Mouse (Mus musculus) heart, embryonic 10.5 days (tissue): ENCODE measurements around the gene Fen1. TPM values are rescaled to one million over a fixed set of nuclear protein-coding genes. Genes with fewer than 3 reads are reported as not detected.

Experiments used
- DNase-seq: peaks from one replicate; pipeline ENCODE4 v3.0.0-alpha.2; 2017; ENCODE audit warnings: low spot score
- H3K27ac ChIP-seq: fragments of 300-500 bp; sonication (generic); 2 replicates; pipeline ENCODE4 v1.5.1; 2016; ENCODE audit warnings: mild to moderate bottlenecking
- H3K27me3 ChIP-seq: fragments of 300-500 bp; sonication (generic); 2 replicates; pipeline ENCODE4 v1.6.1; 2016; ENCODE audit warnings: mild to moderate bottlenecking; ENCODE audit not compliant: poor library complexity, insufficient read depth, severe bottlenecking
- H3K36me3 ChIP-seq: fragments of 300-500 bp; sonication (generic); 2 replicates; pipeline ENCODE4 v1.6.1; 2016; ENCODE audit warnings: mild to moderate bottlenecking, moderate library complexity
- H3K4me1 ChIP-seq: fragments of 300-500 bp; sonication (generic); 2 replicates; pipeline ENCODE4 v1.6.1; 2016; ENCODE audit warnings: mild to moderate bottlenecking
- H3K4me3 ChIP-seq: fragments of 300-500 bp; sonication (generic); 2 replicates; pipeline ENCODE4 v1.5.1; 2016; ENCODE audit warnings: mild to moderate bottlenecking, moderate library complexity
- H3K9me3 ChIP-seq: fragments of 300-500 bp; sonication (generic); 2 replicates; pipeline ENCODE4 v1.6.1; 2016; ENCODE audit warnings: mild to moderate bottlenecking, moderate library complexity
- WGBS: fragments of 180-500 bp; shearing (Covaris S2); methylation state at CpG from one replicate; pipeline ENCODE4 v1.1.7; 2016; 5-methylcytosine and 5-hydroxymethylcytosine counted together
- polyA plus RNA-seq: library from polyadenylated mRNA; unstranded; fragments of >200 nt; fragmentation: Nextera tagmentation; extraction: Ambion mirVana; gene quantifications from 2 replicates; pipeline ENCODE4 v1.2.1, GENCODE M21; 2016

Gene Fen1
- 96.5 and 128 TPM in 2 replicates for polyA plus RNA-seq

GRCm38 (mm10) chr19:10203848-10204615 is at the start of gene Fen1, which contains the start of gene Tmem258:
Gene Fen1, minus strand, starts transcription at chr19:10204169.
Gene Tmem258, plus strand, starts transcription at chr19:10204014.
- Histone ChIP-seq H3K4me1 (peaks cover 17% of the 10 kb centered on the region), H3K36me3 (peaks cover 60% of the 10 kb centered on the region), H3K9me3 (no peaks in the 10 kb centered on the region), H3K27me3 (no peaks in the 10 kb centered on the region), H3K27ac (peak within 1 kb of the TSS; percentile 95), H3K4me3 (peak within 1 kb of the TSS; percentile 91)
- WGBS: under 1% methylated on average over 40 of the region's 40 CpGs
- DNase-seq: peak; percentile 96

GRCm38 (mm10) chr19:10248128-10248527 is 44.2 kb upstream of the Fen1 start:
- H3K36me3 ChIP-seq: no peaks in the 10 kb centered on the region
- H3K4me3 ChIP-seq: peak overlapping the region; percentile 19
- H3K4me1 ChIP-seq: peaks cover 37% of the 10 kb centered on the region
- DNase-seq: peak; percentile 80
- H3K27me3 ChIP-seq: peaks cover 71% of the 10 kb centered on the region
- WGBS: 28% methylated on average over 20 of the region's 20 CpGs
- no peaks in the 10 kb centered on the region for H3K9me3 ChIP-seq
- H3K27ac ChIP-seq: peak overlapping the region; percentile 37

GRCm38 (mm10) chr19:10247165-10247564 is 43.2 kb upstream of the Fen1 start:
- Histone ChIP-seq H3K36me3 (no peaks in the 10 kb centered on the region), H3K27ac (peak overlapping the region; percentile 37), H3K4me1 (peaks cover 41% of the 10 kb centered on the region), H3K27me3 (peaks cover 63% of the 10 kb centered on the region), H3K4me3 (no peak overlapping the region), H3K9me3 (no peaks in the 10 kb centered on the region)
- WGBS: 23% methylated on average over 6 of the region's 6 CpGs
- DNase-seq: no peak

- peak; percentile 83 for DNase-seq
- Histone ChIP-seq H3K27me3 (peaks cover 46% of the 10 kb centered on the region), H3K4me1 (peaks cover 58% of the 10 kb centered on the region), H3K36me3 (no peaks in the 10 kb centered on the region), H3K4me3 (no peak overlapping the region), H3K27ac (peak overlapping the region; percentile 17; the same call in 1 of the 2 replicates), H3K9me3 (no peaks in the 10 kb centered on the region)
- 16% methylated on average over 3 of the region's 3 CpGs for WGBS
Observed at GRCm38 (mm10) chr19:10244183-10244582, 40.2 kb upstream of the Fen1 start.

GRCm38 (mm10) chr19:10242916-10243315 is 38.9 kb upstream of the Fen1 start:
- Histone ChIP-seq H3K4me3 (no peak overlapping the region), H3K27ac (peak overlapping the region; percentile 54; the same call in 1 of the 2 replicates), H3K4me1 (peaks cover 62% of the 10 kb centered on the region), H3K9me3 (no peaks in the 10 kb centered on the region), H3K36me3 (no peaks in the 10 kb centered on the region), H3K27me3 (peaks cover 45% of the 10 kb centered on the region; the same call in 1 of the 2 replicates)
- 10% methylated on average over 8 of the region's 8 CpGs for WGBS
- no peak for DNase-seq

GRCm38 (mm10) chr19:10240654-10241305 is 36.8 kb upstream of the Fen1 start, which contains the start of gene Myrf:
Gene Myrf, minus strand, starts transcription at chr19:10240748.
- Histone ChIP-seq H3K27me3 (peaks cover 30% of the 10 kb centered on the region; the same call in 1 of the 2 replicates), H3K9me3 (no peaks in the 10 kb centered on the region), H3K27ac (peak within 1 kb of the TSS; percentile 91), H3K36me3 (no peaks in the 10 kb centered on the region), H3K4me1 (peaks cover 50% of the 10 kb centered on the region), H3K4me3 (peak within 1 kb of the TSS; percentile 71)
- WGBS: 6% methylated on average over 43 of the region's 43 CpGs
- DNase-seq: peak; percentile 89

- peak overlapping the region; percentile 71 for H3K4me3 ChIP-seq
- H3K9me3 ChIP-seq: no peaks in the 10 kb centered on the region
- H3K36me3 ChIP-seq: no peaks in the 10 kb centered on the region
- peaks cover 52% of the 10 kb centered on the region for H3K4me1 ChIP-seq
- H3K27me3 ChIP-seq: peaks cover 25% of the 10 kb centered on the region; the same call in 1 of the 2 replicates
- DNase-seq: no peak
- 2% methylated on average over 26 of the region's 26 CpGs for WGBS
- peak overlapping the region; percentile 91 for H3K27ac ChIP-seq
Observed at GRCm38 (mm10) chr19:10239975-10240653, 36.1 kb upstream of the Fen1 start.

- Histone ChIP-seq H3K27me3 (peaks cover 21% of the 10 kb centered on the region; the same call in 1 of the 2 replicates), H3K27ac (peak overlapping the region; percentile 91), H3K36me3 (no peaks in the 10 kb centered on the region), H3K9me3 (no peaks in the 10 kb centered on the region), H3K4me1 (peaks cover 59% of the 10 kb centered on the region), H3K4me3 (peak overlapping the region; percentile 71)
- DNase-seq: no peak
- 24% methylated on average over 2 of the region's 2 CpGs for WGBS
Observed at GRCm38 (mm10) chr19:10239419-10239818, 35.5 kb upstream of the Fen1 start.

- Histone ChIP-seq H3K27ac (peak overlapping the region; percentile 91), H3K9me3 (no peaks in the 10 kb centered on the region), H3K4me3 (peak overlapping the region; percentile 71), H3K36me3 (peaks cover 1% of the 10 kb centered on the region; the same call in 1 of the 2 replicates), H3K4me1 (peaks cover 59% of the 10 kb centered on the region), H3K27me3 (peaks cover 21% of the 10 kb centered on the region; the same call in 1 of the 2 replicates)
- peak; percentile 82 for DNase-seq
- WGBS: 22% methylated on average over 3 of the region's 3 CpGs
Observed at GRCm38 (mm10) chr19:10238477-10238876, 34.5 kb upstream of the Fen1 start.

- Histone ChIP-seq H3K27ac (peak overlapping the region; percentile 22; the same call in 1 of the 2 replicates), H3K27me3 (peaks cover 27% of the 10 kb centered on the region; the same call in 1 of the 2 replicates), H3K36me3 (peaks cover 7% of the 10 kb centered on the region; the same call in 1 of the 2 replicates), H3K4me1 (peaks cover 77% of the 10 kb centered on the region), H3K4me3 (no peak overlapping the region), H3K9me3 (no peaks in the 10 kb centered on the region)
- DNase-seq: no peak
- 72% methylated on average over 9 of the region's 9 CpGs for WGBS
Observed at GRCm38 (mm10) chr19:10235784-10236565, 32.0 kb upstream of the Fen1 start.

- Histone ChIP-seq H3K4me3 (no peak overlapping the region), H3K36me3 (peaks cover 16% of the 10 kb centered on the region), H3K4me1 (peaks cover 72% of the 10 kb centered on the region), H3K27me3 (peaks cover 12% of the 10 kb centered on the region; the same call in 1 of the 2 replicates), H3K27ac (peak overlapping the region; percentile 79), H3K9me3 (no peaks in the 10 kb centered on the region)
- WGBS: 48% methylated on average over 9 of the region's 9 CpGs
- no peak for DNase-seq
Observed at GRCm38 (mm10) chr19:10232327-10233017, 28.5 kb upstream of the Fen1 start.
